Mouse (Mus musculus) heart, embryonic 14.5 days (tissue): ENCODE results near the gene Wdr54. TPM values are rescaled to one million over a fixed set of nuclear protein-coding genes. Genes with fewer than 3 reads are reported as not detected.

Source experiments
- ATAC-seq: fragments of 200-750 bp; cut with Nextera tagmentation; 2 replicates; pipeline ENCODE4 v1.8.0; 2017; ENCODE audit warnings: low read depth, moderate TSS enrichment; ENCODE audit not compliant: insufficient number of reproducible peaks, insufficient read depth, low FRiP score
- H3K27ac ChIP-seq, 2 experiments: fragments of 200-500 bp in 1 of 2; fragments of 300-500 bp in 1 of 2; sonication (generic) in 1 of 2; replicated peaks in 1 of 2; 2 replicates each; pipeline ENCODE4 v1.5.1; 2012 to 2014; ENCODE audit warnings: low read depth in 2 of 2, low read length in 2 of 2, control low read depth in 1 of 2, mild to moderate bottlenecking in 1 of 2, mixed read lengths in 1 of 2; ENCODE audit not compliant: control insufficient read depth in 1 of 2, insufficient read depth in 1 of 2
- H3K27me3 ChIP-seq: fragments of 300-500 bp; sonication (generic); 2 replicates; pipeline ENCODE4 v1.6.1; 2014; ENCODE audit warnings: mild to moderate bottlenecking, low read length, control low read depth; ENCODE audit not compliant: control insufficient read depth, insufficient read depth
- H3K36me3 ChIP-seq: fragments of 300-500 bp; sonication (generic); 2 replicates; pipeline ENCODE4 v1.6.1; 2014; ENCODE audit warnings: mild to moderate bottlenecking, control low read depth, low read length, mixed read lengths; ENCODE audit not compliant: control insufficient read depth, insufficient read depth
- H3K4me1 ChIP-seq, 2 experiments: fragments of 200-500 bp in 1 of 2; fragments of 300-500 bp in 1 of 2; sonication (generic) in 1 of 2; 2 replicates each; pipeline ENCODE4 v1.6.1; 2012 to 2014; ENCODE audit warnings: low read length in 2 of 2, control low read depth in 1 of 2, mixed read lengths in 1 of 2; ENCODE audit not compliant: control insufficient read depth in 2 of 2, insufficient read depth in 2 of 2
- H3K4me2 ChIP-seq: fragments of 300-500 bp; sonication (generic); 2 replicates; pipeline ENCODE4 v1.6.1; 2014; ENCODE audit warnings: mild to moderate bottlenecking, low read length
- H3K4me3 ChIP-seq, 2 experiments: fragments of 200-500 bp in 1 of 2; fragments of 300-500 bp in 1 of 2; sonication (generic) in 1 of 2; 2 replicates each; pipeline ENCODE4 v1.5.1; 2012 to 2014; ENCODE audit warnings: low read length in 2 of 2, mild to moderate bottlenecking in 2 of 2, control low read depth in 1 of 2, low read depth in 1 of 2, moderate library complexity in 1 of 2; ENCODE audit not compliant: control insufficient read depth in 1 of 2, insufficient read depth in 1 of 2
- H3K9ac ChIP-seq: fragments of 300-500 bp; sonication (generic); 2 replicates; pipeline ENCODE4 v1.6.1; 2014; ENCODE audit warnings: mild to moderate bottlenecking, low read length
- H3K9me3 ChIP-seq: fragments of 300-500 bp; sonication (generic); 2 replicates; pipeline ENCODE4 v1.6.1; 2016; ENCODE audit warnings: low read length, control low read depth; ENCODE audit not compliant: control insufficient read depth
- WGBS: fragments of 180-500 bp; shearing (Covaris S2); extraction: QIAGEN DNeasy Blood & Tissue Kit; methylation state at CpG from one replicate; pipeline ENCODE4 v1.1.7; 2014; 5-methylcytosine and 5-hydroxymethylcytosine counted together
- polyA plus RNA-seq: library from polyadenylated mRNA; unstranded; fragments of >200 nt; fragmentation: Nextera tagmentation; extraction: Ambion mirVana; gene quantifications from 2 replicates; pipeline ENCODE4 v1.2.1, GENCODE M21; 2014

The Wdr54 gene
- polyA plus RNA-seq = 6.0 and 6.2 TPM in 2 replicates

DNA sequence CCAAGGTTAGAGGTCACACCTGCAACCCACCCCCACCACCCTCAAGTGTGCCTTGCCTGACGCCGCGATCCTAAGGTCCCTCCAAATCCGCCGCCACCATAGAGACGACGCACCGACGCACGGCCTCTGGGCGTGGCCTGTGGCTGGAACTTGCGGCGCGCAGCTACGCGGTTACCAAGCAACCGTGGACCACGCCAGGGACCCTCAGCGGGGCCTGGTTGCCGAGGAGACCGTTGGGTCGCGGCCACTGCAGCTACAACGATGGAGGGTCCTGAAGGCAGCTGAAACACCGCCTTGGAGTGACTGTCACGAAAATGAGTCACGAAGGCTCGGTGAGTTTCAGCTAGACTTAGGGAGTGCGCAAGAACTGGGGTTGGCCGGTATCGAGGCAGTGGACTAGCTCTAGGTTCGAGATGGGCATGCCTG is at the start of gene Wdr54, which contains the start of gene 1700003E16Rik:
TSS of gene Wdr54 (minus strand) at position 139 of the 426 bp plus-strand sequence.
TSS of gene 1700003E16Rik (plus strand) at position 146 of the 426 bp plus-strand sequence.
- 3% methylated on average over 32 of the region's 32 CpGs for WGBS

DNA sequence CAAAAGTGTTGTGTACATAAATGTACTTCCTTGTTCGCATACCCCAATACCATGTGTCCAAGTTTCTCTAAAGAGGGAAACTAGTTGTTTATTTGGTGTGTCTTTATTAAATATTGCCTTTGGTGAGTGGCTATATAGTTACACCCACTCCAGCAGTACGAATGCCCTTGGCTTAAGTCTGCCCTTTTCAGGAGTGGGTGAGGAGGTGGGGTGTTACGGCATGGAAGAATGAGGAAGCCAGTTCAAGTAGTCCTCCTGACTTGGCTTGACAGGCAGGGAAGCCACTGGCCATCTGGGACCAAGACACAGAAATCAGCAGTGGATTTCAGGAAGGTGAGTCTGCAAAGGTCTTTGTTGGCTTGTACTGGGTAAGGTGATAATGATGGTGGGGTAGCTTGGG is 49.7 kb upstream of the Wdr54 start:
- Histone ChIP-seq H3K27me3 (no peaks in the 10 kb centered on the region), H3K4me1 (peaks cover 3 to 7% of the 10 kb centered on the region in 2 experiments; a peak in 2 of 4 replicates), H3K4me2 (no peak overlapping the region), H3K36me3 (peaks cover 7% of the 10 kb centered on the region; the same call in 1 of the 2 replicates), H3K4me3 (no peak overlapping the region), H3K9me3 (no peaks in the 10 kb centered on the region), H3K9ac (no peak overlapping the region), H3K27ac (no peak overlapping the region)
- ATAC-seq = no peak
- 89% methylated on average over 3 of the region's 3 CpGs for WGBS

More for the DNA sequence above, at the start of gene Wdr54, which contains the start of gene 1700003E16Rik:
- H3K27ac ChIP-seq = no peak within 1 kb of the TSS
- ATAC-seq = peak; percentile 63; the same call in 1 of the 2 replicates
- peaks cover 15% of the 10 kb centered on the region for H3K27me3 ChIP-seq
- no peaks in the 10 kb centered on the region for H3K9me3 ChIP-seq
- H3K4me3 ChIP-seq = peak within 1 kb of the TSS; percentile 51 to 60
- peak within 1 kb of the TSS; percentile 70 for H3K9ac ChIP-seq
- H3K36me3 ChIP-seq = peaks cover 15% of the 10 kb centered on the region
- H3K4me2 ChIP-seq = peak within 1 kb of the TSS; percentile 90
- peaks cover 5% of the 10 kb centered on the region in 2 experiments; a peak in 2 of 4 replicates for H3K4me1 ChIP-seq

DNA sequence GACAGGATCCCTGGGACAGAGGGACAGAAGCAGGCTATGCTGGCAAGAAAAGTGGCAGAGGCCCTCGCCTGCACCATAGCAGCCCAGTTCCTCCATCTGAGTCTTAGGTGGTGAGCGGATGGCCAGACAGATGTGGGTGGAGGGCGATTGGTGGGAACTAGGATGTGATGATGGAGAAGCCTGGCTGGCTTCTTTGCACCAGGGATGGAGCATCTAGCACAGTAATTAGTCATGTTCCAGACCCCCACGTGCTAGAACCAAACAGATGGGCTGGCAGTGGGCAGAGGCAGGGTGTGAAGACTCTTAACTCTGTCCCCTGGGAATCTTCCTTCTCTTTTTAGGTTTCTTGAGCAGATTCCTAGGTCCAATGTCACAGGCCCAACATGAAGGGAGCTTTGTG is 47.1 kb upstream of the Wdr54 start:
- peaks cover 3% of the 10 kb centered on the region in 2 experiments; a peak in 2 of 4 replicates for H3K4me1 ChIP-seq
- no peak overlapping the region for H3K27ac ChIP-seq
- H3K27me3 ChIP-seq = no peaks in the 10 kb centered on the region
- no peak for ATAC-seq
- H3K9me3 ChIP-seq = no peaks in the 10 kb centered on the region
- H3K36me3 ChIP-seq = peaks cover 30% of the 10 kb centered on the region
- H3K4me2 ChIP-seq = no peak overlapping the region
- H3K9ac ChIP-seq = no peak overlapping the region
- no peak overlapping the region for H3K4me3 ChIP-seq
- WGBS = 82% methylated on average over 4 of the region's 4 CpGs

DNA sequence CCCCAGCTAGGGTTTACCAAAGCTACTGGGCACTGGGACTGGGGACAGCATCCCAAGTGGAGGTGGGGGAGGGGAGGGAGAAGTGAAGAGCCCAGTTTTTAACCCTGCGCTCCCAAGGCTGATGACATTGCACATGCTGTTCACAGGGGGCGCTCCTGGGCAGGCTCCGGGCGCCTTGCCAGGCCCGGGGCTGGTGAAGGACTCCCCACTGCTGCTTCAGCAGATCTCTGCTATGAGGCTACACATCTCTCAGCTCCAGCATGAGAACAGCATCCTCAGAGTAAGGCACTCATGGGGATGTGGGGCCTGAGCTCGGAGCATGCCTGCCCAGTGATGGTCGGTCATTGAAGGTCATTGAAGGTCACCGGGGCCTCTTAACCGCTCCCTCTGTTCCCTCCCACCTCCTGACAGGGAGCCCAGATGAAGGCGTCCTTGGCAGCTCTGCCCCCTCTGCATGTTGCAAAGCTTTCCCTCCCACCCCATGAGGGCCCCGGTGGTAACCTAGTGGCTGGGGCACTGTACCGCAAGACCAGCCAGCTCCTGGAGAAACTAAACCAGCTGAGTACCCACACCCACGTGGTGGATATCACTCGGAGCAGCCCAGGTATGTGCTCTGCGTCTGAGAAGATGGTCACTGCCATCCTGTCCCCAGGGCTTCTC is 41.3 kb upstream of the Wdr54 start:
- peaks cover 88% of the 10 kb centered on the region for H3K36me3 ChIP-seq
- H3K9me3 ChIP-seq = no peaks in the 10 kb centered on the region
- H3K27me3 ChIP-seq = no peaks in the 10 kb centered on the region
- 31% methylated on average over 15 of the region's 15 CpGs for WGBS
- peak overlapping the region in 1 of 2 experiments; percentile 24; a peak in 1 of 4 replicates for H3K27ac ChIP-seq
- H3K9ac ChIP-seq = no peak overlapping the region
- H3K4me2 ChIP-seq = no peak overlapping the region
- H3K4me3 ChIP-seq = no peak overlapping the region
- peaks cover 0 to 3% of the 10 kb centered on the region in 2 experiments; a peak in 2 of 4 replicates for H3K4me1 ChIP-seq
- ATAC-seq = peak; percentile 34

DNA sequence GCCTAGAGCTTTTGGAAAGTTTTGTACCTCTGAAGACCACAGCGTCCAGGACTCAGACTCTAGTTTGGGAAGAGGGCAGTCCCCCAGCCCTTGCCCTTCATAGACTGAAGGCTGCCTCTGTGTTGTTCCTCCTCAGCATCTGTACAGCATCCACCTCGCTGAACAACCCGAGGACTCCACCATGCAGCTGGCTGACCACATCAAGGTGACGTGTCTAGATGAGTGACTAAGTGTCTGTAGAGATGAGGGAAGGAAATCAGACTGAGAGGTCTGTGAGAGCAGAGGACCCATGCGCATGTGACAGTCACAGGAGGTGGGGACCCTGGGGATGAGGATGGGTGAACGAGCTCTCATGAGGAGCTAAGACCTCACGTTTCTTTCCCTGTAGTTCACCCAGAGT is 37.4 kb upstream of the Wdr54 start:
- Histone ChIP-seq H3K4me3 (no peak overlapping the region), H3K9ac (no peak overlapping the region), H3K4me1 (peaks cover 0 to 3% of the 10 kb centered on the region in 2 experiments; a peak in 2 of 4 replicates), H3K4me2 (no peak overlapping the region), H3K27me3 (no peaks in the 10 kb centered on the region), H3K27ac (no peak overlapping the region), H3K9me3 (no peaks in the 10 kb centered on the region), H3K36me3 (peaks cover 97% of the 10 kb centered on the region)
- ATAC-seq = no peak
- WGBS = 94% methylated on average over 7 of the region's 7 CpGs

DNA sequence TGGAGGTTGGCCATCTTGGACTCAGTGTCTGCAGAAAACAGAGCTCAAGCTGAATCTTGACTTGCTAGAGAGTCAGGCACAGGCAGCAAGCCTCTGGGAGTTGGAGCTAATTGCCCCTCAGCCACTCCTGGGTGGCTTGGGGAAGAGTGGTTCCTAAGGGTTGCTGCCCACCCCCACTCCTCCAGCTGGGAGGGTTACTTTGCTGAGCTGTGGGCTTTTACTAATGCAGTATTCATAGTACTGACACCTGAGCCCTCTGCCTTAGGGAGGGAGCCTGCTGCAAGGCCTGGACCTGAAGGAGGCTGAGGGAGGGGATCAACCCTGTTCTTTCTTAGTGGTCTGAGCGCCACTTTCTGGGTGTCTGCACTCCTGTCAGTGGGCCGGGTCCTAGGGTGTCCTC is 30.7 kb upstream of the Wdr54 start:
- Histone ChIP-seq H3K4me1 (peaks cover 4 to 10% of the 10 kb centered on the region in 2 experiments; a peak in 3 of 4 replicates), H3K4me3 (no peak overlapping the region), H3K27ac (no peak overlapping the region), H3K9me3 (no peaks in the 10 kb centered on the region), H3K9ac (no peak overlapping the region), H3K4me2 (no peak overlapping the region), H3K36me3 (peaks cover 66% of the 10 kb centered on the region), H3K27me3 (no peaks in the 10 kb centered on the region)
- ATAC-seq = no peak
- WGBS = 92% methylated on average over 2 of the region's 2 CpGs

DNA sequence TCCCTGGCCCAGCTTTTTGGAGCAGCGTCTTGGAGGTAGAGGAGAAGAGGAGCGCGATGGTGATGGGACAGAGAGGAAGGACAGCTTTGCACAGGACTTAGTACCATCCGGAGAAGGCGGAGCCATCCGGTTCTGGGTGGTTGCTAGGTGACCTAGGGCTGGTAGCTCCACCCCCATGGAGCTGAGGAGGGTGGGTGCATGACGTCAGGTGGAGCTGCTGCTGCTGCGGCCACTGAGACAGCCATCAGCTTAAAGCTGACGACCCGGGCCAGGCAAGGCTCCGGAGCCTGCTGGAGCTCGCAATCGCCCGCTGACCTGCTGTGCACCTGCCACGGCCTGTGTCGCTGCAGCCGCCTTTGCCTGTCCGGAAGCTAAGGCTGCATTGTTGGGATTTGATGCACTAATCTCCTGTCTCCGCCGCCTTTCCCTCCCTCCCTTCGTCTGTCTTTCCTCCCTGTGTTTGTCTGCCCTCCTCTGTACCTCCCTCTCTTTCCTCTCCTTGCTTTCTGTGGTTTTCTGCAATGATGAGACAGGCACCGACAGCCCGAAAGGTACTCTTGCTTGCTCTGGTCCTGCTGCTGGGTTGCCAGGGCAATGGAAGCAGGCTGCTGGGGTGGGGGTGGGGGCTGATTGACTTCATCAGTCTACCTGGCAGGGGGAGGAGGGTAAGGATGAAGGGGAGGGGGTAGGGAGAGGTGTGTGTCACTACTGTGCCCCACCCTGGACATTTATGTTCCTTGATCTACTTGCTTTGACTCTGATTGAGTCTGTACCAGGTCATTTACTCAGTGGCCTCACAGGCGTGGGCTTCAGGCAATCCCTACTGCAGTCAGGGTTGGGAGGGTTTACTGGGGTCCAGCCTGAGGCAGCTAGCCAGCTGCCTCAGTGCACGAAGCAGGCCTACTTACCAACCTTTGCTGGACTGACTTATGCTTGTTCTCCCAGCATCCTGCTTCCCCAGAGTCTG is 30.0 kb upstream of the Wdr54 start:
- Histone ChIP-seq H3K9ac (no peak overlapping the region), H3K4me2 (peak overlapping the region; percentile 49), H3K27ac (no peak overlapping the region), H3K4me1 (peaks cover 4 to 10% of the 10 kb centered on the region in 2 experiments; a peak in 3 of 4 replicates), H3K27me3 (no peaks in the 10 kb centered on the region), H3K9me3 (no peaks in the 10 kb centered on the region), H3K36me3 (peaks cover 64% of the 10 kb centered on the region), H3K4me3 (no peak overlapping the region; a peak in 1 of 4 replicates)
- WGBS = 22% methylated on average over 25 of the region's 25 CpGs
- ATAC-seq = peak; percentile 76; the same call in 1 of the 2 replicates
